Mouse (Mus musculus) bone marrow, adult 2 months (tissue): ENCODE results near the gene Bpifa3. TPM values are rescaled to one million over a fixed set of nuclear protein-coding genes. Genes with fewer than 3 reads are reported as not detected.

Experiments used
- H3K27ac ChIP-seq: fragments of 200-500 bp; 2 replicates; pipeline ENCODE4 v1.5.1; 2012; ENCODE audit warnings: low read depth, mild to moderate bottlenecking, control low read depth, inconsistent platforms, low read length; ENCODE audit not compliant: control insufficient read depth, poor library complexity, insufficient read depth
- H3K4me1 ChIP-seq: fragments of 200-500 bp; 2 replicates; pipeline ENCODE4 v1.6.1; 2011; ENCODE audit warnings: low read length; ENCODE audit not compliant: control insufficient read depth, insufficient read depth
- H3K4me3 ChIP-seq: fragments of 200-500 bp; replicated peaks from 2 replicates; pipeline ENCODE3; 2011; ENCODE audit warnings: mild to moderate bottlenecking, low read depth, low read length, control low read depth; ENCODE audit not compliant: control insufficient read depth
- CTCF ChIP-seq: fragments of 200-500 bp; IDR thresholded peaks from 2 replicates; pipeline ENCODE4 v1.5.1; 2011; ENCODE audit warnings: low read length, control low read depth; ENCODE audit not compliant: control insufficient read depth, insufficient read depth
- POLR2A ChIP-seq: fragments of 200-500 bp; IDR thresholded peaks from 2 replicates; pipeline ENCODE4 v1.6.1; 2011; ENCODE audit warnings: low read depth, mild to moderate bottlenecking, control low read depth, low read length, borderline replicate concordance; ENCODE audit not compliant: control insufficient read depth
- WGBS: fragments of 180-500 bp; shearing (Covaris S2); methylation state at CpG from one replicate; pipeline ENCODE4 v1.1.7; 2018; 5-methylcytosine and 5-hydroxymethylcytosine counted together
- polyA plus RNA-seq: library from polyadenylated mRNA; stranded (reverse); fragments of >200 nt; gene quantifications from 2 replicates; pipeline ENCODE4 v1.2.4, GENCODE M21; 2011; ENCODE audit warnings: low replicate concordance; ENCODE audit not compliant: missing spikeins, insufficient read depth, insufficient read length

The Bpifa3 gene
- not detected in 2 replicates for polyA plus RNA-seq

- Histone ChIP-seq H3K4me1 (no peaks in the 10 kb centered on the region), H3K27ac (no peak within 1 kb of the TSS), H3K4me3 (no peak within 1 kb of the TSS)
- TF ChIP-seq CTCF: no peak
- no peak for TF ChIP-seq POLR2A
- 58% methylated on average over 2 of the region's 2 CpGs for WGBS
These were observed at the start of gene Bpifa3 for GRCm38 (mm10) chr2:154130120-154130519. Gene Bpifa3 (plus strand): TSS chr2:154130336.

GRCm38 (mm10) chr2:154097734-154098133 is 32.4 kb upstream of the Bpifa3 start:
- Histone ChIP-seq H3K4me3 (no peak overlapping the region), H3K4me1 (no peaks in the 10 kb centered on the region), H3K27ac (no peak overlapping the region)
- WGBS: 35% methylated on average over 1 of the region's 1 CpGs
- TF ChIP-seq POLR2A (no peak), CTCF (no peak)

GRCm38 (mm10) chr2:154117381-154117780 is 12.8 kb upstream of the Bpifa3 start:
- H3K27ac ChIP-seq: no peak overlapping the region
- no peak for TF ChIP-seq CTCF
- no peak for TF ChIP-seq POLR2A
- WGBS: 75% methylated on average over 3 of the region's 3 CpGs
- no peak overlapping the region for H3K4me3 ChIP-seq
- H3K4me1 ChIP-seq: no peaks in the 10 kb centered on the region

GRCm38 (mm10) chr2:154142580-154142979 is 12.4 kb downstream of the Bpifa3 start, which contains the start of gene Bpifa1:
Gene Bpifa1 (plus strand): TSS chr2:154142880.
- 70% methylated on average over 4 of the region's 4 CpGs for WGBS
- Histone ChIP-seq H3K4me3 (no peak within 1 kb of the TSS), H3K4me1 (no peaks in the 10 kb centered on the region), H3K27ac (no peak within 1 kb of the TSS)
- TF ChIP-seq CTCF (no peak), POLR2A (no peak)

GRCm38 (mm10) chr2:154143735-154144134 is 13.6 kb downstream of the Bpifa3 start:
- 64% methylated on average over 3 of the region's 3 CpGs for WGBS
- no peak for TF ChIP-seq POLR2A
- TF ChIP-seq CTCF: no peak

GRCm38 (mm10) chr2:154147496-154147895 is 17.4 kb downstream of the Bpifa3 start:
- Histone ChIP-seq H3K4me3 (no peak overlapping the region), H3K4me1 (no peaks in the 10 kb centered on the region), H3K27ac (no peak overlapping the region)
- no peak for TF ChIP-seq POLR2A
- WGBS: 67% methylated on average over 4 of the region's 4 CpGs

More at GRCm38 (mm10) chr2:154143735-154144134, 13.6 kb downstream of the Bpifa3 start:
- no peak overlapping the region for H3K4me3 ChIP-seq
- H3K27ac ChIP-seq: no peak overlapping the region
- no peaks in the 10 kb centered on the region for H3K4me1 ChIP-seq

GRCm38 (mm10) chr2:154158433-154158832 is 28.3 kb downstream of the Bpifa3 start:
- WGBS: 33% methylated on average over 3 of the region's 3 CpGs
- H3K27ac ChIP-seq: no peak overlapping the region
- no peaks in the 10 kb centered on the region for H3K4me1 ChIP-seq
- TF ChIP-seq CTCF: peak; percentile 56
- no peak for TF ChIP-seq POLR2A
- H3K4me3 ChIP-seq: no peak overlapping the region

- Histone ChIP-seq H3K4me1 (no peaks in the 10 kb centered on the region), H3K27ac (no peak within 1 kb of the TSS), H3K4me3 (no peak within 1 kb of the TSS)
- no peak for TF ChIP-seq POLR2A
- TF ChIP-seq CTCF: no peak
- WGBS: 68% methylated on average over 8 of the region's 8 CpGs
These were observed 32.2 kb downstream of the Bpifa3 start, which contains the start of gene Bpifa5 for GRCm38 (mm10) chr2:154162307-154162706. Gene Bpifa5 (plus strand): TSS chr2:154162607.

- 82% methylated on average over 5 of the region's 5 CpGs for WGBS
- H3K4me3 ChIP-seq: no peak overlapping the region
- no peak for TF ChIP-seq POLR2A
- TF ChIP-seq CTCF: no peak
- H3K4me1 ChIP-seq: no peaks in the 10 kb centered on the region
- H3K27ac ChIP-seq: no peak overlapping the region
These were observed 33.2 kb downstream of the Bpifa3 start for GRCm38 (mm10) chr2:154163306-154163705.
